Mouse (Mus musculus) olfactory bulb, adult 2 months (tissue): ENCODE data around the gene Kcnh5.

Experiments
- CTCF ChIP-seq: fragments of 200-500 bp; IDR thresholded peaks from 2 replicates; pipeline ENCODE4 v1.5.1; 2012; ENCODE audit warnings: low read depth, mild to moderate bottlenecking, low read length, moderate library complexity; ENCODE audit not compliant: insufficient read depth
- POLR2A ChIP-seq: fragments of 200-500 bp; IDR thresholded peaks from 2 replicates; pipeline ENCODE4 v1.6.1; 2012; ENCODE audit warnings: mild to moderate bottlenecking, low read depth, low read length, moderate library complexity; ENCODE audit not compliant: insufficient read depth

- TF ChIP-seq POLR2A, result no peak
- no peak for TF ChIP-seq CTCF
Measured at GRCm38 (mm10) chr12:75077175-75077574, 100.0 kb downstream of the Kcnh5 start.
